Mouse (Mus musculus): ENCODE measurements at regions not wholly inside any gene's neighbourhood (a gene's known extent, or its start where the extent isn't known, plus 50 kb on each side); places are given as distances from the start of the nearest gene placed in this dataset.
A peak's percentile ranks its signal among the peaks of the same experiment; 100 is the strongest.

DNA sequence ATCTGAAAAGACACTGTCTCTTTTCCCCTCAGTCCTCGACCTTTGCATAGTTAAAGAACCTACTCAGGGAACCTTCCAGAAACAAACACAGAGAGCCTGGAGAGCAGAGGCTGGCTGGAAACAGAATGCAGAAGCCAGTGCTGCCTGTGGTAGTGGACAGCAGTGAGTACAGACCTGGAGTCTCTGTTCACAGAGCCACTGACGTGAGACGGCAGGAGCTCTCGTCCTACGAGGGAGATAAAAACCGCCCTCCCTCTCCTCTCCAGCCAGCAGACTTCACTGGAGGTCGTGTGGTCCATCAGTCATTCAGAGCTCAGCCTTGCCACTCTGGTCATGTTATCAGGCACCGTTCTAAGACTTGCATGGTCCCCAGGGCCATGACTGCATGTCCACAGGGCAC, 138.5 kb upstream of the Cdh4 start:
- Histone ChIP-seq H3K36me3 (no peaks in the 10 kb centered on the region), H3K4me3 (no peak overlapping the region), H3K9ac (replicated peaks) (no peak overlapping the region), H3K27me3 (peaks cover 41% of the 10 kb centered on the region), H3K4me2 (replicated peaks) (no peak overlapping the region), H3K27ac (replicated peaks) (no peak overlapping the region), H3K9me3 (no peaks in the 10 kb centered on the region), H3K4me1 (peaks cover 28% of the 10 kb centered on the region)
- no peak for ATAC-seq (ENCODE audit: low FRiP score, low read depth)
- 39% methylated on average over 8 of the region's 8 CpGs for WGBS

DNA sequence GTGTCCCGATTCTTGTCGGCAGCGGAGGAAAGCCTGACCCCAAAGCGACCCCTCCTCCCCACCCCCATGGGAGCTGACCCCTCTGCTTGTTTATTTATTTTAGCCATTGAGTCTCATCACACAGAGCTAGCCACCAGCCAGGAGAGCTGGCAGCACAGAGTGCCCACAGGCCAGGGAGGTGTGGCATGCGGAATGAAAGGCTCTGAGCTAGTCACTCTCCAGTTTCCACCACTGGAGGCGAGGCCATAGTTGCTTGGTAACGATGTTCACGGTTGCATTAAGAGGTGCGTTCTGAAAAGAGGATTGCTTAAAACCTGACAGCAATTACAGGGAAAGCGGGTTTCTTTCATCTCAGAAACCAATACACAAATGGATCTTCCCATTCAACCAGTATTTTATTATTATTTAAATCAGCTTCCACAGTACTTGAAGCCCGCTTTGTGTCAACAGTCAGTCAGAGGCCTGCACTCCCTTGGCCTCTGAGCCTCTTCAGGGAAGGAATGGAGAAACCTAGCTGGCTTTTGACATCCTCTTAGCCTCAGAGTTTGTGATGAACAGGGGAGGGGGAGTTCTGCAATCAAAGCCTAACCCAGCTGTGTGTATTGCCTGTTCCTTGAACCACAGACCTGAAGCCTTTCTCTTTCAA, 134.8 kb upstream of the Cdh4 start:
- H3K9me3 ChIP-seq = no peaks in the 10 kb centered on the region
- peaks cover 30% of the 10 kb centered on the region for H3K4me1 ChIP-seq
- peak overlapping the region; percentile 54; the same call in 1 of the 2 replicates for H3K27ac ChIP-seq (replicated peaks)
- WGBS = 3% methylated on average over 11 of the region's 11 CpGs
- H3K27me3 ChIP-seq = peaks cover 43% of the 10 kb centered on the region
- peak; percentile 84 for ATAC-seq (ENCODE audit: low FRiP score, low read depth)
- H3K4me2 ChIP-seq (replicated peaks) = peak overlapping the region; percentile 23; the same call in 1 of the 2 replicates
- H3K9ac ChIP-seq (replicated peaks) = no peak overlapping the region
- no peaks in the 10 kb centered on the region for H3K36me3 ChIP-seq
- no peak overlapping the region for H3K4me3 ChIP-seq

DNA sequence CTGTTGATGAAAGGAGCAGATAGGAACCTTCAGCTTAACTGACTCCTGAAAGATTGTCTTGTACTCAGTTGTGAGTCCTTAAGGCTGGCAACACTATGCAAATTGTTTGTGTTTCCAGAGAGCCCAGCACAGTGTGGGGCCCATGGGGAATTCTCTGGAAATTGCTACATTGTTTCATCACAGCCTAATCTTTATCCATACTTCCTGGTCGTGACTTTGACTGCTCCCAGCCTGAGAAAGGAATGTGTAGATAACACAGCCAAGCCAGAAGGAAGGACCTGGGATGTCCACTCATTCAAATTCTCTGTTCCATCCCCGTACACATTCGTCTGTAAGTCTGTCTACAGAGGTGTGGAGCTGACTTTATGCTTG, 134.3 kb upstream of the Cdh4 start:
- Histone ChIP-seq H3K4me2 (replicated peaks) (0 out of 2 replicates have a peak overlapping the region, but pooled peaks have one; percentile 23), H3K9me3 (no peaks in the 10 kb centered on the region), H3K4me1 (peaks cover 30% of the 10 kb centered on the region), H3K27ac (replicated peaks) (peak overlapping the region; percentile 54; the same call in 1 of the 2 replicates), H3K36me3 (no peaks in the 10 kb centered on the region), H3K27me3 (peaks cover 41% of the 10 kb centered on the region), H3K9ac (replicated peaks) (no peak overlapping the region), H3K4me3 (no peak overlapping the region)
- 40% methylated on average over 3 of the region's 3 CpGs for WGBS
- peak; percentile 10 for ATAC-seq (ENCODE audit: low FRiP score, low read depth)

DNA sequence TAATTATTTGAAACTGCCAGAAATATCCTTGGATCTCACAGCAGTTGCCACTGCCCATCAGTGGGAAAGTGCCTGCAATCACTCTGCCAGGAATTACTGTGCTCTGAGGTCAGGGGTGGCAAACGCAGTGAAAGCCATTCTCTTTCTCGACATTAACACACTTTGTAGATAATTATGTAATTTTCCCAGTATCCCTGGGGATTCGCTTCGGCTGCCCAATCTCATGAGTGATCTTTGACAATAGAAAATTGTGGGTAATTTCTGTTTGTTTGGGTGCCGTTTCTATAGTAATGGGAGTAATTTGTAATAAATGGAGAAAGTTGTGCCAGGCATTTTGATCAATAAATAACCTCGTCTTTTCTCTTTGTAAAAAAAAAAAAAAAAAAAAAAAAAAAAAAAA, 124.2 kb upstream of the Cdh4 start:
- no peaks in the 10 kb centered on the region for H3K9me3 ChIP-seq
- no peaks in the 10 kb centered on the region for H3K27me3 ChIP-seq

DNA sequence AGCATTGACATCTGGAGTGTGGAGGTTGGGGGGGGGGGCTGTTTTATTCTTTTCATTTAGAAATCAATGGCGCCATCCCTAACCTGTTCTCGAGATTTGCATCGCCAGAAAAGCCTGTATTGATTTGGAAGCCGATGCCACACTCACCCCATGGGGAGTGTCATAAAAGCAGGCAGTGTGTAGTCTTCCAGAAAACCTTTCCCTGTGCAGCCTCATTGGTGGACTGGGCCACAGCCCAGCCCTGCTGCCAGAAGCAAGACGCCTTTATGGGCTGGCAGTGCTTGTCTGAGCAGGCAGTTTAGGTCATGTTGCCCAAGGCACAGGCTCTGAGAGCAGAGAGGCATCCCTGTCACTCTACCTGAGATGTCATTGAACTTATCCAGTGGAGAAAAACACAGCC, 117.0 kb upstream of the Cdh4 start:
- Histone ChIP-seq H3K27me3 (no peaks in the 10 kb centered on the region), H3K27ac (replicated peaks) (no peak overlapping the region), H3K4me1 (peaks cover 6% of the 10 kb centered on the region; the same call in 1 of the 2 replicates), H3K4me2 (replicated peaks) (no peak overlapping the region), H3K36me3 (no peaks in the 10 kb centered on the region), H3K4me3 (no peak overlapping the region), H3K9ac (replicated peaks) (no peak overlapping the region), H3K9me3 (no peaks in the 10 kb centered on the region)
- 62% methylated on average over 5 of the region's 5 CpGs for WGBS
- ATAC-seq (ENCODE audit: low FRiP score, low read depth) = no peak

More for the DNA sequence above, 124.2 kb upstream of the Cdh4 start:
- Histone ChIP-seq H3K9ac (replicated peaks) (no peak overlapping the region), H3K4me1 (0 out of 2 replicates have a peak, but pooled peaks cover 3% of the 10 kb centered on the region), H3K36me3 (no peaks in the 10 kb centered on the region), H3K4me3 (no peak overlapping the region), H3K27ac (replicated peaks) (no peak overlapping the region), H3K4me2 (replicated peaks) (no peak overlapping the region)
- 60% methylated on average over 6 of the region's 6 CpGs for WGBS
- ATAC-seq (ENCODE audit: low FRiP score, low read depth) = no peak

DNA sequence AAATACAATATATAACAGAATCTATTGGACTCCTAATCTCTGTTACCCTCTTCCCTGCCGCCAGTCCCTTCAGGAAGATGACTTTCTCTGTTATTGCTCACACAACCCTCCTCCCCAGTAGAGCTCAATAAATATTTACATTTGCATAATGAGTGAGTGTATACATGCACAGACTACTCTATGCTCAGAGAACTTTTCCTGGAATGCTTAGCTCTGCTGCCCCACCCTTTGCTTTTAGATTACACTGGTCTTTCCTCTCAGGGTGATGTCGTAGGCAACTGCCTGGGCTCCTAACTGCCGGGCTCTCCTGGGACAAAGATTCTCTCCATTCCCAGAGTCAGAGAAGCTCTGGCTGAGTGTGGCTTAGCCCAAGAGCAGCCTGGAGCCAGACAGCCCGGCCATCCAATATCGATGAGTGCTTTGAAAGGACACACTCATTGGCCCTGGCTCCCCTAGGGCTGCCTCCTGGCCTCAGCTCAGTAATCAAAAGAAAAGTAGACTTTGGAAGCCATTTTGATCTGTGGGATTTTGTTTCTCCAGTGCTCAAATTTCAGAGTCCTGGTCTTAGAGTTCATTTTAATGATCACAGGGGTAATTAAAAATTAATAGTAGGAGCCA, 109.2 kb upstream of the Cdh4 start:
- Histone ChIP-seq H3K4me3 (no peak overlapping the region), H3K27me3 (no peaks in the 10 kb centered on the region), H3K9ac (replicated peaks) (no peak overlapping the region), H3K36me3 (no peaks in the 10 kb centered on the region), H3K4me1 (peaks cover 8% of the 10 kb centered on the region; the same call in 1 of the 2 replicates), H3K27ac (replicated peaks) (no peak overlapping the region), H3K4me2 (replicated peaks) (no peak overlapping the region), H3K9me3 (no peaks in the 10 kb centered on the region)
- 65% methylated on average over 5 of the region's 5 CpGs for WGBS
- no peak for ATAC-seq (ENCODE audit: low FRiP score, low read depth)

DNA sequence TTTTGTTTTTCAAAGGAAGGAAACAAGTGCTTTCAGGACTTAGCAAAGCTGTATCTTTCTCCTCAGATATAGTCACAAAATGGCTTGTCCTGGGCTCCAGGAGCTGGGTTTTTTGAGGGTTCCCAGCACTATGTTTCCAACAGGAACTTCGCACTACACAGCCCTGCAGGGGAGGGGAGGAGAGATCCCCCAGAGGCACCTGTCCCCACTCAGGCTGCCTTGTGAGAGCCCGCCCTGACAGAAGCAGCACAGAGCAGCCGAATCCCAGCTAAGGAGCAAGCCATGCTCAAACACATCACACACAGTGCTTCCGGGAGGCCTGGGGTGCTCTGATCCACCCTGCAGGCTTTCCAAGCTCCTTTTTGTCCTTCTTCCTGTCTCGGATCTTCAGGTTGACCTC, 108.6 kb upstream of the Cdh4 start:
- no peaks in the 10 kb centered on the region for H3K9me3 ChIP-seq
- ATAC-seq (ENCODE audit: low FRiP score, low read depth) = no peak
- H3K27me3 ChIP-seq = no peaks in the 10 kb centered on the region
- no peak overlapping the region for H3K9ac ChIP-seq (replicated peaks)
- H3K36me3 ChIP-seq = no peaks in the 10 kb centered on the region
- no peak overlapping the region for H3K4me3 ChIP-seq
- WGBS = 65% methylated on average over 5 of the region's 5 CpGs
- peaks cover 8% of the 10 kb centered on the region; the same call in 1 of the 2 replicates for H3K4me1 ChIP-seq
- no peak overlapping the region for H3K4me2 ChIP-seq (replicated peaks)
- H3K27ac ChIP-seq (replicated peaks) = no peak overlapping the region; the same call in 1 of the 2 replicates

DNA sequence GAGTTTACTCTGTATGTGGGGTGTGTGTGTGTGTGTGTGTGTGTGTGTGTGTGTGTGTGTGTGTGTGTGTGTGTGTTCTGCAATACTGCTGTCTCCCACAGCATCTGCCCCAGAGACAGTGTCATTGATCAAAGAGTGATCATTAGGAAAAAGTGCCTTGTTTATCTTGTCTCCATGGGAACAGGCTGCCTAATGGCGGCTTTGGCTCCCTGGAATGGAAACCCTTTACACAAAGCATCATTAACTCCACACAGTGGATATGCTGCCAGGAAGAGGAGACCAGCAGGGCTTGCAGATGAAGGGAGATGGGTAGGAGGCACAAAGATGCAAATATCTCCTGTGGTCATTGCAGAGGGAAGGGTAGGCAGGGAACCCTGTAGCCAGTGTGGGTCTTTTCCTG, 106.0 kb upstream of the Cdh4 start:
- H3K4me3 ChIP-seq = no peak overlapping the region
- H3K4me1 ChIP-seq = peaks cover 8% of the 10 kb centered on the region; the same call in 1 of the 2 replicates
- no peaks in the 10 kb centered on the region for H3K27me3 ChIP-seq
- no peaks in the 10 kb centered on the region for H3K9me3 ChIP-seq
- H3K36me3 ChIP-seq = no peaks in the 10 kb centered on the region
- no peak overlapping the region for H3K9ac ChIP-seq (replicated peaks)
- no peak overlapping the region for H3K4me2 ChIP-seq (replicated peaks)
- 30% methylated on average over 1 of the region's 1 CpGs for WGBS
- no peak for ATAC-seq (ENCODE audit: low FRiP score, low read depth)
- no peak overlapping the region for H3K27ac ChIP-seq (replicated peaks)

DNA sequence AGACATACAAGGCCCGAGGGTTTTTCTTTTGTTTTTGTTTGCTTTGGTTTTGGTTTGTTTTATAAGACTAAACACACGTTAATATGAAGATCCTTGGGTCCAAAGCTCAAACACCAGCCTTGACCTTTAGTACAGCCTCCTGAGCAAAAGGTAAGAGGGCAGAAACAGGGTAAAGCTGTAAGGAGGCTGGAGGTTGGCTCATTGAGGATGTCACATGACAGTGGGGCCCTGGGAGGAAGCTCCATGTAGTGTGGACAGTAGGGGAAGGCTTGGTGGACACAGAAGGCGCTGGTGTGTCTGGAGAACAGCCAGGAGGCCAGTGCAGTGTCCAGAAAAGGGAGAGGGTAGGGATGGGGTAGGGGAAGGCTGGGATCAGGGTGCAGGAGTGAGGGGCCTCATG, 89.6 kb upstream of the Cdh4 start:
- no peak overlapping the region for H3K4me2 ChIP-seq (replicated peaks)
- ATAC-seq (ENCODE audit: low FRiP score, low read depth) = no peak
- no peak overlapping the region for H3K9ac ChIP-seq (replicated peaks)
- no peaks in the 10 kb centered on the region for H3K27me3 ChIP-seq
- WGBS = 77% methylated on average over 3 of the region's 3 CpGs
- H3K4me3 ChIP-seq = no peak overlapping the region
- no peak overlapping the region for H3K27ac ChIP-seq (replicated peaks)
- H3K9me3 ChIP-seq = no peaks in the 10 kb centered on the region
- peaks cover 11% of the 10 kb centered on the region for H3K4me1 ChIP-seq
- no peaks in the 10 kb centered on the region for H3K36me3 ChIP-seq

DNA sequence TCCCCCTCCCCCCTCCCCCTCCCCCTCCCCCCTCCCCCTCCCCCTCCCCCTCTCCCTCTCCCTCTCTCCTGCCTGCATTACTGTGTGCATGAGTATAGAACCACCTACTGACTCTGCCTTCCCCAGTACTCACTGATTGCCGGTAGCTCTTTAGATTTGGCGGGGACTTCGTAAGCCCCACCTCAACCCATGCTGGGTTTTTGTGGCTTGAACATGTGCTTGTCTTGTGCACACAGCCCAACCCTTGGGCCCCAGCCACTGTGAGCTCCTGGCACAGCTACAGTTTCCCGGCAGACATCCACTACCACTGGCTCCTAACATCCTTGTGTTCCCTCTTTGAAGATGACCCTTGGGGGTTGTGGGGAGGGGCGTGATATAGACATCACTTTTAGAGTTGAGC, 87.4 kb upstream of the Cdh4 start:
- Histone ChIP-seq H3K27me3 (no peaks in the 10 kb centered on the region; the same call in 1 of the 2 replicates), H3K9ac (replicated peaks) (no peak overlapping the region), H3K27ac (replicated peaks) (no peak overlapping the region), H3K4me2 (replicated peaks) (no peak overlapping the region), H3K4me1 (peaks cover 11% of the 10 kb centered on the region), H3K4me3 (no peak overlapping the region), H3K36me3 (no peaks in the 10 kb centered on the region), H3K9me3 (no peaks in the 10 kb centered on the region)
- ATAC-seq (ENCODE audit: low FRiP score, low read depth) = no peak
- 63% methylated on average over 5 of the region's 5 CpGs for WGBS

DNA sequence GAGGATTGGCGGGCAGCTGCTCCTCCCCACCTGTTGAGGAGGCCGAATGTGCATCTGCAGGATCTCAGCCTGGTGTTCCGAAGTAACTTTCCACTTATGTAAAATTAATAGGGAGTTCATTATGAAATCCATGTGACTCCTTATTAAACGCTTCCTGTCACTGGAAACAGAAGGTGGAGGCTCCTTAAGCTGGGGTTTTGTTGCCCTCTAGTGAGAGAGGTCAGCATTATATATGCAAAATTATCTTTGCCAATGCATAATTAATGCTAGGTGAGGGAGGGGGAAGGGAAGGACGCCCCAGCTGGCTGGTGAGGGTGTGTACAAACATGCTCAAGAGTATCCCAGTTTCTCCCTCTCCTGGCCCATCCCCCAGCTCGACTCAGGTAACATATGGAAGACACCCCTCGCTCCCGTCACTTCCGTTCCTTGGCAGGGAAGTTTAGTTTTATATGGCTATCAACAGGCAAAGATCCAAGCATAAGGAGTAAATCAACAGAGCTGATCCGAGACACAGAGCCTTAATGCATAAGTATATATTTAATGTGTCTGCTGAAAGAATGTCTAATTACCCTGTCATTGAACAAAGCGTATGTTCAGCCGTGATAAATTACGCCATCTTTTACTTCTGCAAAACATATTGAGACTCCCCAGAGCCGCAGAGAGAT, 71.2 kb upstream of the Cdh4 start:
- Histone ChIP-seq H3K9me3 (no peaks in the 10 kb centered on the region), H3K4me2 (replicated peaks) (no peak overlapping the region), H3K36me3 (no peaks in the 10 kb centered on the region), H3K9ac (replicated peaks) (no peak overlapping the region), H3K4me3 (no peak overlapping the region), H3K27me3 (no peaks in the 10 kb centered on the region), H3K27ac (replicated peaks) (no peak overlapping the region), H3K4me1 (no peaks in the 10 kb centered on the region)
- 79% methylated on average over 14 of the region's 14 CpGs for WGBS
- no peak for ATAC-seq (ENCODE audit: low FRiP score, low read depth)

DNA sequence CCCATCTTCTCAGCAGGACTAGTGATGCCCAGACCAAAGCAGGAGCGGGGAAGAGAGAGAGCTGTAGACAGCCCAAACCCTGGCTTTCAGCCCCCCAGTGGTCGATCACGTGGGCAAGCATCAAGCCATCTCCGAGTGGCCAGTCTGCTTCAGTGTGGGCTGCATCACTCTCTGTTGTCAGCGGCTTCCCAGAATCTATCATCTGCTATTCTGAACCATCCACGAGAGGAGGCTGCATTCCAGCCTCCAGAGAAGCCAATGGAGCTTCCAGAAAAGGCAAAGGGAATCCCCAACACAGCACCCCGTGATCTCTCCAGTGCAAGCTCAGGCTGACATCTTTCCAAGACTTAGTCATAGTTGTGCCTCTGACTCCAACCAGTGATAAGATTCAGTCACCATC, 70.7 kb upstream of the Cdh4 start:
- H3K9me3 ChIP-seq = no peaks in the 10 kb centered on the region
- no peak overlapping the region for H3K4me2 ChIP-seq (replicated peaks)
- H3K36me3 ChIP-seq = no peaks in the 10 kb centered on the region
- H3K4me3 ChIP-seq = no peak overlapping the region
- 75% methylated on average over 7 of the region's 7 CpGs for WGBS
- no peaks in the 10 kb centered on the region for H3K27me3 ChIP-seq
- ATAC-seq (ENCODE audit: low FRiP score, low read depth) = no peak
- H3K4me1 ChIP-seq = no peaks in the 10 kb centered on the region
- H3K9ac ChIP-seq (replicated peaks) = no peak overlapping the region
- H3K27ac ChIP-seq (replicated peaks) = no peak overlapping the region

Data from midbrain, embryonic 12.5 days (tissue).